Mouse (Mus musculus): Measurements from ENCODE around the gene Gm9918.

Gm9918 gene

GRCm38 (mm10) chr15:102245891-102246741 is 24.2 kb upstream of the Gm9918 start:
- peak; percentile 70 for DNase-seq

GRCm38 (mm10) chr15:102246866-102247251 is 23.5 kb upstream of the Gm9918 start:
- DNase-seq, result peak; percentile 89

GRCm38 (mm10) chr15:102247252-102248130 is 22.9 kb upstream of the Gm9918 start:
- DNase-seq, result peak; percentile 52

- DNase-seq, result no peak
Observed at GRCm38 (mm10) chr15:102248131-102248811, 22.1 kb upstream of the Gm9918 start.

- DNase-seq, result no peak
Observed at GRCm38 (mm10) chr15:102248812-102249191, 21.6 kb upstream of the Gm9918 start.

- DNase-seq, result no peak
Observed at GRCm38 (mm10) chr15:102249251-102249691, 21.1 kb upstream of the Gm9918 start.

GRCm38 (mm10) chr15:102249967-102250366 is 20.4 kb upstream of the Gm9918 start:
- DNase-seq, result no peak

GRCm38 (mm10) chr15:102250521-102250920 is 19.8 kb upstream of the Gm9918 start:
- no peak for DNase-seq

- DNase-seq, result no peak
Observed at GRCm38 (mm10) chr15:102255547-102256255, 14.7 kb upstream of the Gm9918 start.

- no peak for DNase-seq
Observed at GRCm38 (mm10) chr15:102256431-102257201, 13.7 kb upstream of the Gm9918 start.

- peak; percentile 71 for DNase-seq
Observed at GRCm38 (mm10) chr15:102257202-102258075, 12.9 kb upstream of the Gm9918 start, which contains the start of gene Rarg. Rarg (minus strand) TSS chr15:102257517.

- DNase-seq, result peak; percentile 57
Observed at GRCm38 (mm10) chr15:102258076-102258470, 12.3 kb upstream of the Gm9918 start.

- DNase-seq, result no peak
Observed at GRCm38 (mm10) chr15:102258581-102259253, 11.6 kb upstream of the Gm9918 start.

GRCm38 (mm10) chr15:102262582-102262981 is 7.8 kb upstream of the Gm9918 start:
- DNase-seq, result no peak

- no peak for DNase-seq
Observed at GRCm38 (mm10) chr15:102263037-102263436, 7.3 kb upstream of the Gm9918 start.

GRCm38 (mm10) chr15:102265548-102265947 is 4.8 kb upstream of the Gm9918 start:
- no peak for DNase-seq

- DNase-seq, result no peak
Observed at GRCm38 (mm10) chr15:102271441-102271840, 1.1 kb downstream of the Gm9918 start.

GRCm38 (mm10) chr15:102273982-102274716 is 3.8 kb downstream of the Gm9918 start:
- no peak for DNase-seq

GRCm38 (mm10) chr15:102278726-102279091 is 8.3 kb downstream of the Gm9918 start:
- no peak for DNase-seq
